Mouse (Mus musculus): ENCODE data around the gene Fbh1.

DNA sequence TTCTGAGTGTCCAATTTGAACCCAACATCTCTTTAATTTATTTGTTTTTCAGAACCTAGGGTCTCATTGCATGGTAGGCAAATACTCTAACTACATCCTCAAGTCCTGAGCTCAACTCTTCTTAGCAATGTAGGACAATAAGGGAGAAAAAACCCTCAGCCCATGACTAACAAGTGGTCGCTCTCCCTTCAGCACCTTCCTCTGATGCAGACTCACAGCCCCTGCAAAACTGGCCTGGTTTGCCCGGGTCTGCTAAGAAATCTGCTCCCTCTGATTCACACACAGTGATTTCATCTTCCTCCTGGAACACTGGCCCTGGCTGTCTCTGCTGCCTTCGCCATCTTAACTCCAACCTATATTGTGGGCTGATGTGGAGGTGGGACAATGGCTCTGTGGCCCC lies 48.3 kb downstream of the Fbh1 start:
- TF ChIP-seq POLR2A (IDR thresholded peaks at IDR 0.05; ENCODE audit: insufficient read length, low read depth) (no peak), TCF12 (IDR thresholded peaks at IDR 0.05; ENCODE audit: insufficient read depth, poor library complexity, severe bottlenecking) (no peak), MYOG (IDR thresholded peaks at IDR 0.05; ENCODE audit: control insufficient read depth in 1 of 3, insufficient read depth in 1 of 3, insufficient read length in 2 of 3, low read depth in 2 of 3) (no peak), E2F4 (IDR thresholded peaks at IDR 0.05; ENCODE audit: insufficient read depth) (no peak), USF1 (IDR thresholded peaks at IDR 0.05; ENCODE audit: low read depth) (no peak), CEBPB (IDR thresholded peaks at IDR 0.05; ENCODE audit: insufficient read depth, poor library complexity, severe bottlenecking) (no peak)
